Mouse (Mus musculus) thymus, postnatal 25 days (tissue): ENCODE measurements at regions not wholly inside any gene's neighbourhood (a gene's known extent, or its start where the extent isn't known, plus 50 kb on each side); places are given as distances from the start of the nearest gene placed in this dataset.

Experiments used
- DNase-seq: peaks from one replicate; pipeline ENCODE4 v3.0.0; 2022

DNA sequence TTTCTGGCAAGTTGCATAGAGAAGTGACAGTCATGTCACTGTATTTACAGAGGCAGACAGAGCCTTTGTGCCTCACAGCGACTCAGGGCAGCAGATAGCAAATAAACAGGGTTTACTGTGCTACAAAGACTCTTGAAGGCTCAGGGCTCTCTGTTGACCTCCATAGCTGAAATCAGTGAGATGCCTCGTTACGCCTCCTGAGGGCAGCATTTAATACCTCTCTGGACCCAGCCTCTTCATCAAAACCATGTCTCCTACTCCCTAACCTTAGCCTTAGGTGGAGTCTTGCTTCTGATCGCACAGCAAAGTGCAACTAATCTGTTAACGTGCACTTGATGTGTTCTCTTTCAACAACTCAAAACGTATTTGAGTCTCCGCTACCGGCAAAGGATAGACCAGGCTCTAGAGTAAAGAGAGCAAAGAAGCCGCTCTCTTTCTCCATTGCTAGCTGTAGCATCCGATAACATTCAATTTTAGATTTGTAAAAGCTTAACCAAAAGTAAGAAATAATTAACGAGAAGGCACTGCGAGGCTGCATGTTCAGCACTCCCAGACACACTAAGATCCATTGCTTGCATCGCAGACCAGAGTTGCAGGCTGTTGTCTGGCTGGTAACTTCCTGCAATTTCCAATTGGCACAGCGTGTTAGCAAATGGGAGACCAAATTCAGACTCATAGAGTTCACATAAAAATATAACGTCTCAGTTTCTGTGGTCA is 101.1 kb upstream of the Man2a1 start:
- DNase-seq, result no peak

DNA sequence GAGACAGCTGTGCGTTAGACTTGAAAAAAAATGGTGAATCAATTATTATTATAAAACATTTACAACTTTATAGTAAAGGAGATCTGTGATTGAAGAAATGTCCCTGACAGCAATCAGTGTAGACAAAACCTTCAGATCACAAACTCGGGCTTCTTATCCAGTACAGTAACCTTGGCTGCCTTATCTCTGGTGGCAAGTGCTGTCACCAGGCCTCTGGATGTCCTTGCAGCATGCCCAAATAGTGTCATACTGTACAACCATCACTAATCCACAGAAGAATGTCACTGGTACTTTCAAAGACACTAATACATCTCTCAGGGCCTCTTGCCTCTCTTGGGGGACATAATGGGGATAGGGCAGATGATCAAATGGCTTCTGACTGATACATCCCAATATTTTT is 98.2 kb upstream of the Man2a1 start:
- no peak for DNase-seq

DNA sequence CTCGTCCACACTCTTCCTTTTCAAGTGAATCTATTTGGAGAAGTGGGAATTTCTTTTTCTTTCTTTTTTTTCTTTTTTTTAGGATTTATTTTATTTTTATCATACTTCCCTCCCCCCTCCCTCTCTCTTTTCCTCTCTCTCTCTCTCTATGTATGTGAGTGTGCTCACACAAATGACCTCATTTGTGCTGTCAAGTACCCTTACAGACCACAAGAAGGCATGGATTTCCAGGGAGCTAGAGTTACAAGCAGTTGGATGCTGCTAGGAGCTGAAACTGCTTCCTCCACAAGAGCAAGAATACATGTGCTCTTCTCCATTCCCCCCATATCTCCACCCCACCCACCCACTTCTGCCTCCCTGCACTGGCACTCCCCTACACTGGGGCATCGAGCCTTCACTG is 94.6 kb upstream of the Man2a1 start:
- no peak for DNase-seq

DNA sequence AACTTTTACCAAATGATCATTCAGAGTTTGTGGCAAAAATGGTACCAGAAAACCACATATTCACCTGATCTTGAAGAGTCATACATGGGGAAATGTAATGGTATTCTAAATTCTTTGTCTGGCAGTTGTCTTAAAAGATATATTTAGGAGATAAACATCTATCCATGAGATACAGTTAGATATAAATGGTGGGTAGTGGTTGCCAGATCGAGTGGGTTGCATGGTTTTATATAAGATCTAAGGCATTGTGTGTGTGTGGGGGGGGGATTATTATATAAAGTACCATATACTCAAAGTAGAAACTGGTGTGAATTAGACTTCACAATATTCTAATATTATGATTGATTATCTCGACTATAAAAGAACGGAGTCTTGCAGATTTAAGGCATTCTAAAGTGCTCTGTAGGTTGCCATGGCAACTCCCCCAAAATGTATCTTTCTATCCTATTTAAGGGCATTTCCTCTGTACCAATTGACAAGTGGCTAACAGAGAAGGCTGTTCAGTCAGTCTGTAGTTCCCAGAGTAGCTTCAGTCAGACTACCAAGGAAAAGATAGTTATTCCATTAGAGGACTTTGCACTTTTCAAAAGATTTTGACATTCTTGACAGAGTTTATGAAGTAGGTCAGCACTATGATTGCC is 89.3 kb upstream of the Man2a1 start:
- DNase-seq, result no peak

DNA sequence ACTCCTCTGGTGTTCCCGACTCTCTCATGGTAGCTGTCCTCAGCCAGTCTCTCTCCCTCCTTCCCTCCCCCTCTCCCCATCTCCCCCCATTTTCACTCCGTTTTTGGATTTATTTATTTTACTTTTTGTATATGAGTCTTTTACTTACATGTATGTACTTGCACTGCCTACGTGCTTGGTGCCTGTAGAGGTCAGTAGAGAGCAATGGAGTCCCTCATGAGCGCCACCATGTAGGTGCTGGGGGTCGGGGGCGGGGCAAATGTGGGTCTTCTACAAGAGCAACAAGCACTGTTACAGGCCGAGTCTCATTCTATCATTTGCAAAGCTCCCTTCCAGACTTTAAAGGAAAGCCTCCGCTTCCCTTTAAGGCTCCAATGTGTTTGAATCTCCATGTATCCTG is 78.3 kb upstream of the Man2a1 start:
- DNase-seq, result no peak

DNA sequence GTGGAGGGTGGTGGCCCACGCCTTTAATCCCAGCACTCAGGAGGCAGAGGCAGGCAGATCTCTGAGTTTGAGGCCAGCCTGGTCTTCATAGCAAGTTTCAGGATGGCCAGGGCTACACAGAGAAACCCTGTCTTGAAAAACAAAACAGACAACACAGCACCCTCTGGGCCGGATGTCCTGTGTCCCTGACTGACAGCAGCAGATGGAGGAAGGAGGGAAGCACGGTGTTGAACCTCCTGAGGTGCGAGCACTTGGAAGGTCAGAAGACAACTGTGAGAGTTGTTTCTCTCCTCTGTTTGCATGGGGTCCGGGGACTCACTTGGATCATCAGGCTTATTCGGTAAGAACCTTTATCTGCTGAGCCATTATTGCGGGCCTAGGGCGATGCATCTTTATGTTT is 76.6 kb upstream of the Man2a1 start:
- no peak for DNase-seq

DNA sequence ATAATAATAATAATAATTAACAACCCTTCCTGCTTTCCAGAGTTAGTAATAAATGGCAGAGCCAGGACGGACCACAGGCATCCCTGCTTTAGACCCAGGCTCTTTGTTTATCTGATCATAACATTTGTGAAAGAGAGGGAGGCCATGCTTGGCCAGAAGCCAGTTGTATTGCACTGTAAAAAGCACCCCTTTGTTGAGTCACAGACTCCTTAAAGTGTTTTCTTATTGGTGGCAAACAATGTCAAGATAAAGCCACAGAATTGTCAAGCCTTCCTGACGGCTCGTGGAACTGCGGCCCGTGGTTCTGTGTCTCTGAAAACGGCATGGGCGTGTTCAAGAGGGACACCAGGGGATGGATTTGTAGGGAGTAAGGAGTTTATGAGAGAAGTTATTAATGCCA is 72.7 kb upstream of the Man2a1 start:
- DNase-seq, result no peak

DNA sequence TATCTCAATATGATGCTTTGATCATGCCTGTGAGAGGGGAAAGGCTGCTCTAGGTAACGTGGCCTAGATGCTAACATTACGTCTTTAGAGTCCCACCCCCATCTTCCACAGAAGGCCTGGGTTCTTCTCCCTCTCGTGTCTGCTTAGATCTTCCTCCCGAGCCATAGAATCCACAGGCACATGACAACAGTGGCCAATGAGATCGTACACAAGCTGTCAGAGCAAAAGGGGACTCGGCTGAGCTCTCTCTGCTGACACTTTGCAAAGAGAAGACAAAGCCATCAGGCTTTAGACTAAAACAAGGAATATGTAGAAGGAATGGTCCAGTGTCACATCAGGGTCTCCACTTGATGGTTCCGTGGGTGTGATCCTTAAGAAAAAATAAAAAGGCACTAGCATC is 72.1 kb upstream of the Man2a1 start:
- no peak for DNase-seq

DNA sequence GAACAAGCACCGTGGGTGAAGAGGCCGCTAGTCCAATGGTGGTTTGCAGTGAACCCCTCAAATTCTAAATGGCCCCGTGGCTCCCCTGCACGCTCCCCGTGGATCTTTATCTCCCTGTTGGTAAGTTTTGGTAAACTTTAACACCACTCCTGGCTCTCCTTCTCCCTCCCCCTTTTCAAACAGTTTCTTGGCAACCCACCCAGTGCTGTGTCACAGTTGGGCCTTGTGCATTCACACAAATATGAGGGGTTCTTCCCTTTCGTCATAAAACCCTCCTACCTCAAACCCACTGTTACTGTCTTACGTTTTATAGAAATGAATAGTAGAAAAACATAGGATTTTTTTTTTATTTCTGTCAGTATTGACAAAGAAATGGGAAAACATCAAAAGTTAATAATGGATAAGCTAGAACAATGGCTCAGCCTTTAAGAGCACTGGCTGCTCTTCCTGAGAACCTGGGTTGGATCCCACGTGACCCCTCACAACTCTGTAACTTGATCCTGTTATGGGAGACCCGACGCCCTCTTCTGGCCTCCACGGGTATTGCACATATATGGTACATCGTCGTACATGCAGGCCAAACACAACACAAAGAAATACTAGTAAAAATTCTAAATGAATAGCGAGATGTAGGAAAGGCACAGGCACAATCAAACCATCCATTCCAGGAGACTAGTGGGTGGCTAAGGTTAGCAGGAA is 71.1 kb upstream of the Man2a1 start:
- no peak for DNase-seq

DNA sequence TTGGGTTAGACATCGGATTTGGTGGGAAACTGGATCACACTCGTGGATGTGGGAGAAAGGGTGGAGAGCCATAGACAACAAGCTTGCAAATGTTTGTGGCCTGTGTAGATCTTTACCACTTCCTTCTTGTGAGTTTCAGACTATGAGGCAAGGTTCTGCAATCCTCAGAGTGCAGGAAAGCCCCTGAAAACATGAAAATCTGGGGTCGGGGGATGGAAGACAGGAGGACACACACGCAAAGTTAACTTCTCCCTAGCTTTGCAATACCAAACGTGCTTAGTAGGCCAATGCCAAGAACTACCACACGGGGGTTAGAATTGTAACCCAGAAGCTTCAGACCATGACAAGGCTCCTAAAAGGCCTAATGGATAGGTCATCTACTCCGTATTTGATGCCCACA is 69.4 kb upstream of the Man2a1 start:
- no peak for DNase-seq

DNA sequence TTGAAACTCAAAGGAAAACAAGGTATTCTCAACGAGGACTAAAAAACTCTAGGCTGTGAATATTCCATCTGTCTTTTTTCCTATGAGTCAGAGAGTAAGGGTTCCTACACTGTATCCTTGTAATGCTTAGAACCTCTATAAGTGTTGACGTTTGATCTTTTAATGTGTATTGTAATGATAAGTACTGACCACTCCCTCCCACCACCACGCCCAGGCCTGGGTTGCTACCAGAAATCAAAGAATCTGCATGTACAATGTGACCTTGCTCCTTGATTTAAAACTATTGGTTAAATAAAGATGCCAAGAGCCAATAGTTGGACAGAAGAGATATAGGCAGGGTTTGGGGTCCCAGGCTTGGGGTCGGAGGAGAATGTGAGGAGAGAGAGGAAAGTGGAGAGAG is 66.2 kb upstream of the Man2a1 start:
- DNase-seq, result no peak

DNA sequence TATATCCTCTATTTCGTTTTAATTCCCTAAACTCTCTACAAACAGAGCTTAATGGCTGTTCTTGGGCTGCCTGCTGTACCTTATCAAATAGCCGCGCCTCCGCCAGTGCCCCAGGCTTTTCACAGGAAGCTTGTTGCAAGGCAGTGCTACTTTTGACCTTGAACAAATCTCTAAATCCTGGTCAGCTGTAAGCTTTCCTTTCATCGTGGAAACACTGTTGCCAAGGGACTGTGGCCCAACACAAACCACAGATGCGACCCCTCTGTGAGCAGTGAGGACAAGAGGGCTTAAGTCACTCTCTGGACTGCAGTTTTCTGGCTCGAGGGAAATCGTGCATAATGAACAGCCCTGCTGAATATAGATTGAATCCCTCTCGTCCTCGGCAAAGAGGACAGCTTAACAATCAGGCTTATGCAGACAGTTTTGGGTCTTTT is 62.0 kb upstream of the Man2a1 start:
- no peak for DNase-seq

DNA sequence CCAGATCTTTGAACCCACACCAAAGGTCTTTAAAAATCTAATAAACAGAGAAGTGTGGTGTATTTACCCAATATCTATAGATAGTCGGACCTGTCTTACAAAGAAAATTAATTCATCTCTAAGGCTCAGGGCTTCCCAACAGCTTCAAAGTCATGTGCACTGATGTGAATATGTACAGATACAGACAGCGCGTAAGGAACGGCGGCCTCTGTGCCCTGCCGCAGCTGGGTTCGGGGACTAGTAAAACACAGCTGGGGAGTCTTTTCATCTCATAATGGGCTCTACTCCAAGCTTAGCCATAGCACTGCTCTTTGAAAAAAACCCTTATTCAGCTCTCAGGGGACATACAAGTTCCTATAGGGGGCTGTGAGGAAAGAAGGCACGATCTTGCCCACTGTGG is 60.1 kb upstream of the Man2a1 start:
- DNase-seq, result no peak

DNA sequence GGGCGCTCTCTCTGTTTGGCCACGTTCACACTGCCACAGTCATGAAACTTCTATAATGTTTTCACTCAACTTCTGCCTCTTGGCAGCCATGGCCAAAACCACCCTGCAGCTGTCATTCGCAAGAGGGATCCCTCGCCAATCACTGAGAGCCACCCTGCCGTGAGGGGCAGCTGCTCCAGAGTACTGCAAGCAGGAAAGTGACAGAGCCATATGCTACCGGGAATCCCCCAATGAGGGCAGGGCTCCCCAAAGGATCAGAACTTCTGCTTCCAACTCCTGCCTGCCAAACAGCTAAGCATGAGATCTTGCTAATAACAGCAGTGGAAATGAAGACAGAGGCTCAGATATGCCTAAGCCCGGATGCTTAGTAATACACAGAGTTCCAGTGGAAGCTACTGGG is 52.0 kb upstream of the Man2a1 start:
- DNase-seq, result no peak

DNA sequence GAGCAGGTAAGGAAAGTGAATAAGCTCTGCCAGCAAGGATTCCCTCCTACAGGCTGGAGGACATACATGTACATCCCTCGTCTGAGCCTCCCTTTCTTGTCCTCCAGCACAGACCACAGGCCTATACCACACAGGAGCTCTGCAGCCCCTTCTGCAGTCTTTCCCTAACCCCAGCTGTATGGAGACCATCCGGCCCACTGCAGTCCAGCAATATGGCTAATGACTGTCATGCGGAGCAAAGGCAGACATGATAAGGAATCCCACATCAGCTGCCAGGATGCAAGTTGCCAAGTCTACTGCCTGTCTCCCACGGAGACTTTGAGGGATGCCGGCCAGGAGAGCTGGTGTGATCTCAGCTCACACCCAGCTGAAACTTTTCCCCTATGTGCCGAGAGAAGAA is 50.5 kb upstream of the Man2a1 start:
- no peak for DNase-seq
